Mouse (Mus musculus): ENCODE results near the gene Gsta3. TPM values are rescaled to one million over a fixed set of nuclear protein-coding genes. Genes with fewer than 3 reads are reported as not detected.

The Gsta3 gene
- total RNA-seq, 2 experiments from 2014 or later, result 0.78 TPM; not detected in 1

DNA sequence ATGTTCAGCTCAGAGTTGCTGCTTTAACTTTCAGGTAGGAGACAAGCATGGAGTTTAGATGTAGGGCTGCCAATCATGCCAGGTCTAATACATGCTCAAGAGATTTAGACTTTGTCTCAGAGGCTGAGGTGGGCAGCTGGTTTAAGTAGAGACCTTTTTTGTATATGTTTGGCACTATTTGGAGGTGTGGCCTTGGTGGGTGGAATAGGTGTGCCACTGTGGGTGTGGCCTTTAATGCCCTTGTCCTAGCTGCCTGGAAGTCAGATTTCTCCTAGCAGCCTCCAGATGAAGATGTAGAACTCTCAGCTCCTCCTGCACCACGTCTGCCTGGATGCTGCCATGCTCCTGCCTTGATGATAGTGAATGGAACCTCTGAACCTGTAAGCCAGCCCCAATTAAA, 52.2 kb downstream of the Gsta3 start:
- DNase-seq, result no peak
- intact Hi-C loops (cut with DNase I), result no loop called here

DNA sequence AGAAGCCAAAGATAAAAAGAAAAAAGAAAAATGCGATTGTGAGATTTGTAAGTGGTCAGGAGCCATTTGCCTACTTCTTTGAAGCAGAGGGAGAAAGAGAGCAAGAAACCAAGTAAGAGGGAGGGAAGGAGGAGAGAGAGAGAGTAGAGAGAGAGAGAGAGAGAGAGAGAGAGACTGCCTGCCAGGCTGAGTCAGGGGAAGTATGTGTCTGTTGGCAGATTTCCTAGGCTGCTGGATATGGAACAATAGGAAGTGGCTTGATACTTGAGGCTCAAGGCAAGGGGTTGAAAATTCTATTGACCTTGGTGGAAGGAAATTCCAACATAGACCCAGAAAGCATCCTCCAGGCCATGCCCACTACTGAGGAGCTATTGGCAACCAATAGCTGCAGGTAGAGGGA, 55.8 kb downstream of the Gsta3 start:
- DNase-seq, result no peak
- intact Hi-C loops (cut with DNase I), result no loop called here

GRCm38 (mm10) chr1:21298114-21298513, 57.7 kb downstream of the Gsta3 start:
- intact Hi-C loops (cut with DNase I), result no loop called here
- no peak for DNase-seq

DNA sequence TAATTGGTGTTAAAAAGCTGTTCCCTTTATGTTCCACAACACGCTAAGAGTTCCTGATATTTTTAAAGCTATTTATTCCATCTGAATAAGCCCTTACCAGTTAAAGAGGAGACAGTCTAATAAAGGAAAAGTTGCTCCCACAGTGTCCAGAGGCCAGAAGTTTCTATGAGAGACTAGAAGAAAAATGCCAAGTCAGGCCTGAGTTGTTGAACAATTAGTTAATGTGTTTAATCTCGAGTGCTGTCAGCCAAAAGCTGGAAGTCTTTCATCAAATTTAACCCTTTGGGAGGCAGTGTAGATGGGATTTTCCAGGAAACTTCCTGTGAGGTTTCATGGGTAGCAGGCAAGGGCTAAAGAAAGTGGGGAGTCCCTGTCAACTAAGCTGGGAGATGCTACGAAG, 59.4 kb downstream of the Gsta3 start:
- no peak for DNase-seq
- intact Hi-C loops (cut with DNase I), result no loop called here

DNA sequence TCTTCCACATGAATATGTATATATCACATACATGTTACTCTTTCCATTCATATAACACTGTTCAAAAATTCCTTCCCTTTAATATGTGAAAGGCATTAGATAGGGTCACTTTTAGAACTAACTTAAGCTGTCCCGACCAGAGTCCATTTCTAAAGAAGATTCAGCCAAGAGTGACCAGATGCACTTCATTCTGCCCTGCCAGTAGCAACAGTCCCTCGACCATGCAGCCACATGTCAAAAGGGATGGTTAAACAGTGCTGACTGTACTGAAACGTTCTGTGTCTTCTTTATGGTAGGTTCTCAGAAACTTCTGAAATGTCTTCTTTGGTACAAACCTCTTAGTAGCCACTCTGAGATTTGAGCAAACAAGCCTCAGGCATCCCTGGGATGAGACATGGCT, 61.3 kb downstream of the Gsta3 start:
- intact Hi-C loops (cut with DNase I), result no loop called here
- DNase-seq, result no peak

DNA sequence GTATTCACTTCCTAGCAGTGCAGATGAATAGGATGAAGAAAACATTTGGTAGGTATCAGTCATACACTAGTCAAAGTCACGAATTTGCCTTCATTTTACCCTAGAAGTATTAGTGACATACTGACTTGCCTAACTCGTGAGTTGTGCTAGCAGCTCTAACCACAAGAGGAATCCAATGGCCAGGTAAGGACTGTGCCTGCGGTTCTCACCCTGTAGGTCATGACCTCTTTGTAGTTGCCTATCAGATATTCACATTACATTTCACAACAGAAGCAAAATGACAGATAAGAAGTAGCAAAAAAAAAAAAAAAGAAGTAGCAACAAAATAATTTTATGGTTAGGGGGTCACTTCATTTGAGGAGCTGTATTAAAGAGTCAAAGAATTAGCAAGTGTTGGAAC, 63.8 kb downstream of the Gsta3 start:
- DNase-seq, result no peak
- intact Hi-C loops (cut with DNase I), result no loop called here

- no peak for DNase-seq
- intact Hi-C loops (cut with DNase I), result no loop called here
Observed at GRCm38 (mm10) chr1:21304646-21305045, 64.3 kb downstream of the Gsta3 start.

GRCm38 (mm10) chr1:21305443-21305842, 65.1 kb downstream of the Gsta3 start:
- no peak for DNase-seq
- intact Hi-C loops (cut with DNase I), result no loop called here

DNA sequence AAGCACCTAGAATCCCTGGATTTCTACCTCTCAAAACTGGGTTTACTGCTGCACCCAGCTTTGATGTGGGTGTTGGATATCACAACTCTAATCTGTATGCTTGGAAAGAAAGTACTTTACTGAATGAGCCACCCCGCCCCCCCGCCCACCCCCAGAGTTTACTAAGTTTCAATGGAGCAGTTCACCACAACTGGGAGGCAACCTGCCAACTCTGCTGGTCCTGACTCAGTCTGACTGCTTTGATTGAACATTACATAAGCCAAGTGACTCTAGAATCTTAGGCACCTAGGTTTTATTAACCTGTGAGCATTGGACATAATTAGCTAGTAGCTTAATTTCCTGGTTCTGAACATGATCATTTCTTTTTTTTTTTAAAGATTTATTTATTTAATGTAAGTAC, 73.9 kb downstream of the Gsta3 start:
- intact Hi-C loops (cut with DNase I), result no loop called here

More for the DNA sequence above, 73.9 kb downstream of the Gsta3 start:
- no peak for DNase-seq

Other genes starting within 250 kb of the Gsta3 start
- gene Tram2, start 161.4 kb upstream of the Gsta3 start, total RNA-seq (2021), result 1 to 10 TPM; 4.2 to 4.9 TPM
- 10 to 100 TPM; 13.4 to 13.7 TPM for gene Tmem14a, start 22.0 kb upstream of the Gsta3 start, total RNA-seq (2021)
- gene Khdc1a, start 109.1 kb downstream of the Gsta3 start, total RNA-seq (2021), result not detected
- not detected for gene Khdc1c, start 127.7 kb downstream of the Gsta3 start, total RNA-seq (2021)
- gene Khdc1b, start 143.0 kb downstream of the Gsta3 start, total RNA-seq (2021), result not detected